Mouse (Mus musculus) lung, embryonic 14.5 days (tissue): Measurements from ENCODE around the gene Mettl1. TPM values are rescaled to one million over a fixed set of nuclear protein-coding genes. Genes with fewer than 3 reads are reported as not detected.

ENCODE experiments used
- ATAC-seq: fragments of 200-750 bp; cut with Nextera tagmentation; 2 replicates; pipeline ENCODE4 v1.8.0; 2017; ENCODE audit warnings: mild to moderate bottlenecking, moderate TSS enrichment, moderate library complexity; ENCODE audit not compliant: insufficient read depth
- DNase-seq: peaks from one replicate; pipeline ENCODE4 v3.0.0-alpha.2; 2015
- H3K27ac ChIP-seq: fragments of 300-500 bp; sonication (generic); 2 replicates; pipeline ENCODE4 v1.5.1; 2014; ENCODE audit warnings: low read depth, mild to moderate bottlenecking, moderate library complexity
- H3K27me3 ChIP-seq: fragments of 300-500 bp; sonication (generic); 2 replicates; pipeline ENCODE4 v1.6.1; 2014; ENCODE audit warnings: low read length, control low read depth; ENCODE audit not compliant: insufficient read depth
- H3K36me3 ChIP-seq: fragments of 300-500 bp; sonication (generic); 2 replicates; pipeline ENCODE4 v1.6.1; 2014; ENCODE audit warnings: control low read depth; ENCODE audit not compliant: insufficient read depth
- H3K4me1 ChIP-seq: fragments of 300-500 bp; sonication (generic); 2 replicates; pipeline ENCODE4 v1.6.1; 2014; ENCODE audit warnings: antibody characterized with exemption, control low read depth; ENCODE audit not compliant: insufficient read depth
- H3K4me2 ChIP-seq: fragments of 300-500 bp; sonication (generic); 2 replicates; pipeline ENCODE4 v1.6.1; 2014; ENCODE audit warnings: mild to moderate bottlenecking
- H3K4me3 ChIP-seq: fragments of 300-500 bp; sonication (generic); 2 replicates; pipeline ENCODE4 v1.5.1; 2014; ENCODE audit warnings: low read depth, low read length
- H3K9ac ChIP-seq: fragments of 300-500 bp; sonication (generic); 2 replicates; pipeline ENCODE4 v1.6.1; 2014
- H3K9me3 ChIP-seq: fragments of 300-500 bp; sonication (generic); 2 replicates; pipeline ENCODE4 v1.6.1; 2016; ENCODE audit warnings: low read depth, low read length, control low read depth
- CTCF ChIP-seq: IDR thresholded peaks from 2 replicates; pipeline ENCODE4 v1.5.1; 2016; ENCODE audit warnings: antibody characterized with exemption, low read depth
- WGBS: fragments of 180-500 bp; shearing (Covaris S2); extraction: QIAGEN DNeasy Blood & Tissue Kit; methylation state at CpG from one replicate; pipeline ENCODE4 v1.1.7; 2014; 5-methylcytosine and 5-hydroxymethylcytosine counted together
- polyA plus RNA-seq: library from polyadenylated mRNA; unstranded; fragments of >200 nt; fragmentation: Nextera tagmentation; extraction: Ambion mirVana; gene quantifications from 2 replicates; pipeline ENCODE4 v1.2.1, GENCODE M21; 2014

The Mettl1 gene
- polyA plus RNA-seq, 1 experiment from 2014 or later, result 59.5 TPM

GRCm38 (mm10) chr10:127078677-127079575 is 37.7 kb downstream of the Mettl1 start:
- H3K9me3 ChIP-seq, result no peaks in the 10 kb centered on the region
- peak overlapping the region; percentile 86 for H3K4me2 ChIP-seq
- H3K4me3 ChIP-seq, result peak overlapping the region; percentile 47
- H3K9ac ChIP-seq, result peak overlapping the region; percentile 36; the same call in 1 of the 2 replicates
- DNase-seq (peak; percentile 82), ATAC-seq (0 out of 2 replicates have a peak, but pooled peaks have one; percentile 25)
- WGBS, result 2% methylated on average over 45 of the region's 49 CpGs
- H3K4me1 ChIP-seq, result 0 out of 2 replicates have a peak, but pooled peaks cover 3% of the 10 kb centered on the region
- H3K27me3 ChIP-seq, result peaks cover 68% of the 10 kb centered on the region
- TF ChIP-seq CTCF, result no peak
- no peaks in the 10 kb centered on the region for H3K36me3 ChIP-seq
- no peak overlapping the region for H3K27ac ChIP-seq

GRCm38 (mm10) chr10:127079665-127080391 is 38.6 kb downstream of the Mettl1 start:
- peak; percentile 62 for DNase-seq

GRCm38 (mm10) chr10:127080901-127081780 is 39.9 kb downstream of the Mettl1 start:
- Histone ChIP-seq H3K27ac (no peak overlapping the region), H3K27me3 (peaks cover 74% of the 10 kb centered on the region), H3K4me2 (peak overlapping the region; percentile 50), H3K4me3 (peak overlapping the region; percentile 24), H3K36me3 (no peaks in the 10 kb centered on the region), H3K4me1 (0 out of 2 replicates have a peak, but pooled peaks cover 3% of the 10 kb centered on the region), H3K9ac (0 out of 2 replicates have a peak overlapping the region, but pooled peaks have one; percentile 10), H3K9me3 (no peaks in the 10 kb centered on the region)
- ATAC-seq (no peak), DNase-seq (no peak)
- TF ChIP-seq CTCF, result no peak
- WGBS, result 3% methylated on average over 48 of the region's 48 CpGs

More at GRCm38 (mm10) chr10:127079665-127080391, 38.6 kb downstream of the Mettl1 start:
- Histone ChIP-seq H3K4me2 (peak overlapping the region; percentile 86), H3K27me3 (peaks cover 71% of the 10 kb centered on the region), H3K36me3 (no peaks in the 10 kb centered on the region), H3K9me3 (no peaks in the 10 kb centered on the region), H3K9ac (peak overlapping the region; percentile 36), H3K27ac (no peak overlapping the region), H3K4me1 (0 out of 2 replicates have a peak, but pooled peaks cover 3% of the 10 kb centered on the region), H3K4me3 (peak overlapping the region; percentile 47)
- WGBS, result 2% methylated on average over 64 of the region's 70 CpGs
- TF ChIP-seq CTCF, result no peak; the same call in 1 of the 2 replicates
- 0 out of 2 replicates have a peak, but pooled peaks have one; percentile 10 for ATAC-seq

- 18% methylated on average over 8 of the region's 8 CpGs for WGBS
- peak overlapping the region; percentile 50; the same call in 1 of the 2 replicates for H3K4me2 ChIP-seq
- ATAC-seq (no peak), DNase-seq (peak; percentile 61)
- no peak for TF ChIP-seq CTCF
- no peak overlapping the region for H3K27ac ChIP-seq
- H3K4me3 ChIP-seq, result no peak overlapping the region
- 0 out of 2 replicates have a peak, but pooled peaks cover 3% of the 10 kb centered on the region for H3K4me1 ChIP-seq
- H3K9me3 ChIP-seq, result no peaks in the 10 kb centered on the region
- peaks cover 71% of the 10 kb centered on the region for H3K27me3 ChIP-seq
- H3K9ac ChIP-seq, result no peak overlapping the region
- no peaks in the 10 kb centered on the region for H3K36me3 ChIP-seq
Observed at GRCm38 (mm10) chr10:127081996-127082620, 40.9 kb downstream of the Mettl1 start.

GRCm38 (mm10) chr10:127083292-127083914 is 42.2 kb downstream of the Mettl1 start:
- TF ChIP-seq CTCF, result no peak
- Histone ChIP-seq H3K4me3 (no peak overlapping the region), H3K27me3 (peaks cover 63% of the 10 kb centered on the region)

More at GRCm38 (mm10) chr10:127083292-127083914, 42.2 kb downstream of the Mettl1 start:
- no peak overlapping the region for H3K9ac ChIP-seq
- no peak overlapping the region for H3K4me2 ChIP-seq
- H3K36me3 ChIP-seq, result no peaks in the 10 kb centered on the region
- 26% methylated on average over 8 of the region's 8 CpGs for whole genome bisulfite sequencing
- H3K27ac ChIP-seq, result no peak overlapping the region
- H3K9me3 ChIP-seq, result no peaks in the 10 kb centered on the region
- ATAC-seq, result no peak
- H3K4me1 ChIP-seq, result 0 out of 2 replicates have a peak, but pooled peaks cover 3% of the 10 kb centered on the region
- DNase-seq, result no peak
